Mouse (Mus musculus): ENCODE measurements around the gene Dand5. TPM values are rescaled to one million over a fixed set of nuclear protein-coding genes. Genes with fewer than 3 reads are reported as not detected.

The Dand5 gene
- polyA plus RNA-seq, 1 experiment from 2014 or later: 12.3 TPM

DNA sequence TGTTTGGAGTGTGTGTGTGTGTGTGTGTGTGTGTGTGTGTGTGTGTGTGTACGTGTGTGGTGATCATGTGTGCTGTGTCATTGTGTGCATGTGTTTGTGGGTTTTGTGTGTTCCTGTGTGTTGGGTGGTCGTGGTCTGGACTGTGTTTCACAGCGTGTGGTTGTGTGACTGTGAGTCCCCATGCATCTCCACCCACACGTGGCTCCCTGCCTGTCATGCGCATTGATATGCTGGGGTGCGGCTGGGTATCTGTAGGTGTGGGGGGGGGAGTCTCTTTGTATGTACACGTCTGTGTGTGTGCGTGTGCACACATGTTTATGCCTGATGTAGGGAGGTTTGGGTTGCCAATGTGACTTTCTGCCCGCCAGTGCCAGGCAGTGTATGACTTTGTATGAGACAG is 29.5 kb downstream of the Dand5 start:
- 86% methylated on average over 9 of the region's 9 CpGs for WGBS
- ATAC-seq (replicated peaks): no peak
- Histone ChIP-seq H3K4me3 (no peak overlapping the region), H3K4me2 (peak overlapping the region; percentile 30; the same call in 1 of the 2 replicates), H3K9ac (no peak overlapping the region), H3K27me3 (replicated peaks) (peaks cover 72% of the 10 kb centered on the region), H3K4me1 (peaks cover 12% of the 10 kb centered on the region), H3K36me3 (replicated peaks) (no peaks in the 10 kb centered on the region), H3K9me3 (no peaks in the 10 kb centered on the region), H3K27ac (peak overlapping the region; percentile 80)

DNA sequence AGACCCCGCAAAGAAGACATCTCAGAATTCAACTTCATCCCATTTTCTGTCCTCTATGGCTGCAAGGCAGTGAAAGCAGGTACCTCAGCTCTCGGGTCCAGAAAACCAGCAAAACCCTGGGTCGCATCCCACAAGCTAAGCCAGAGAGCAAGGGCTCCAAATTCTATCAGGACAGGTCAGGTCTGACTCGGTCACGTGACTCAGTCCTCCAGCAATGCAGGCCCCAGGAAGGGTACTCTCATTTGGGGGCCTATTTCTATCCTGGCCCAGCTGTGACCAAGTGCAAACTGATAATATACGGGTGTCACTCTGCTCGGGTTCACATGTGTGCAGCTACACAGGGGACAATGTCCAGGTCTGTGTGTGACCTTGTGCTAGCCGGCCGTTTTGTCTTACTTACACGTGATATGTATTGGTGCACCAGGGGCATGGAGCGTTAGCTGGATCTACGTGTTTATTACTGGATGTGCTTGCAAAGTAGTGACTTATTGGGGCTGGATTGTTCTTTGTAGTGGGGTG is 30.1 kb downstream of the Dand5 start:
- Histone ChIP-seq H3K27ac (no peak overlapping the region), H3K4me3 (no peak overlapping the region), H3K27me3 (replicated peaks) (peaks cover 72% of the 10 kb centered on the region), H3K4me2 (no peak overlapping the region), H3K9me3 (no peaks in the 10 kb centered on the region), H3K9ac (no peak overlapping the region), H3K4me1 (peaks cover 17% of the 10 kb centered on the region), H3K36me3 (replicated peaks) (no peaks in the 10 kb centered on the region)
- whole genome bisulfite sequencing: 75% methylated on average over 12 of the region's 12 CpGs
- ATAC-seq (replicated peaks): no peak

DNA sequence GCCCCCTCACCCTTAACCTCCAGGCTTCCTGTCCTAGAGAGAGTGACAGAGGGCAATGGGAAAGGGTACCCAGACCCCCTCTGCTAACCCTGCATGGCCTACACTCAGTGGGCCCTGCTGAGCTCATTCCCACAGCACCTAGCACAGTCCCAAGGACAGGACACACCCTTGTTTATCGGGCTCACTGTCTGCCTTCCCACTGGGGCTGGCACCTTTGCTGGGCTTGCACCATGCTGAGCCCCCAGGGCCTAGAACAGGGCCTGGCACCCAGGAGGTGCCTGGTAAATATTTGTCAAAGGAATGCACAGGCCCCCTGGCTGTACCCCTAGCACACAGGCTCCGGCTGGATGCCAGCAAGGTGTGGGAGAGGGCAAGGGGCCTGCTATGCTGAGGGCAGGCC is 32.1 kb downstream of the Dand5 start:
- no peak overlapping the region for H3K4me3 ChIP-seq
- peaks cover 72% of the 10 kb centered on the region for H3K27me3 ChIP-seq (replicated peaks)
- no peak overlapping the region for H3K27ac ChIP-seq
- no peak overlapping the region for H3K4me2 ChIP-seq
- H3K4me1 ChIP-seq: peaks cover 30% of the 10 kb centered on the region
- no peak overlapping the region for H3K9ac ChIP-seq
- WGBS: 66% methylated on average over 2 of the region's 2 CpGs
- ATAC-seq (replicated peaks): no peak
- no peaks in the 10 kb centered on the region for H3K9me3 ChIP-seq
- no peaks in the 10 kb centered on the region for H3K36me3 ChIP-seq (replicated peaks)

- H3K9ac ChIP-seq: no peak overlapping the region
Measured at GRCm38 (mm10) chr8:84789855-84790486, 32.7 kb downstream of the Dand5 start.

GRCm38 (mm10) chr8:84789345-84789744 is 33.3 kb downstream of the Dand5 start:
- Histone ChIP-seq H3K9me3 (no peaks in the 10 kb centered on the region), H3K9ac (no peak overlapping the region), H3K36me3 (replicated peaks) (no peaks in the 10 kb centered on the region), H3K4me1 (peaks cover 34% of the 10 kb centered on the region), H3K27me3 (replicated peaks) (peaks cover 81% of the 10 kb centered on the region), H3K4me3 (no peak overlapping the region), H3K4me2 (no peak overlapping the region), H3K27ac (peak overlapping the region; percentile 35; the same call in 1 of the 2 replicates)
- 44% methylated on average over 5 of the region's 5 CpGs for WGBS
- ATAC-seq (replicated peaks): no peak

More at GRCm38 (mm10) chr8:84789855-84790486, 32.7 kb downstream of the Dand5 start:
- no peak for ATAC-seq (replicated peaks)
- WGBS: 64% methylated on average over 9 of the region's 9 CpGs
- Histone ChIP-seq H3K4me3 (no peak overlapping the region), H3K4me1 (peaks cover 32% of the 10 kb centered on the region), H3K27me3 (replicated peaks) (peaks cover 75% of the 10 kb centered on the region), H3K4me2 (no peak overlapping the region), H3K27ac (peak overlapping the region; percentile 35; the same call in 1 of the 2 replicates), H3K9me3 (no peaks in the 10 kb centered on the region), H3K36me3 (replicated peaks) (no peaks in the 10 kb centered on the region)

- Histone ChIP-seq H3K9ac (no peak overlapping the region), H3K4me1 (peaks cover 35% of the 10 kb centered on the region), H3K4me3 (no peak overlapping the region), H3K27me3 (replicated peaks) (peaks cover 83% of the 10 kb centered on the region), H3K9me3 (no peaks in the 10 kb centered on the region), H3K36me3 (replicated peaks) (no peaks in the 10 kb centered on the region), H3K4me2 (no peak overlapping the region), H3K27ac (0 out of 2 replicates have a peak overlapping the region, but pooled peaks have one; percentile 35)
- no peak for ATAC-seq (replicated peaks)
- WGBS: 11% methylated on average over 11 of the region's 11 CpGs
Measured at GRCm38 (mm10) chr8:84788896-84789295, 33.7 kb downstream of the Dand5 start.

DNA sequence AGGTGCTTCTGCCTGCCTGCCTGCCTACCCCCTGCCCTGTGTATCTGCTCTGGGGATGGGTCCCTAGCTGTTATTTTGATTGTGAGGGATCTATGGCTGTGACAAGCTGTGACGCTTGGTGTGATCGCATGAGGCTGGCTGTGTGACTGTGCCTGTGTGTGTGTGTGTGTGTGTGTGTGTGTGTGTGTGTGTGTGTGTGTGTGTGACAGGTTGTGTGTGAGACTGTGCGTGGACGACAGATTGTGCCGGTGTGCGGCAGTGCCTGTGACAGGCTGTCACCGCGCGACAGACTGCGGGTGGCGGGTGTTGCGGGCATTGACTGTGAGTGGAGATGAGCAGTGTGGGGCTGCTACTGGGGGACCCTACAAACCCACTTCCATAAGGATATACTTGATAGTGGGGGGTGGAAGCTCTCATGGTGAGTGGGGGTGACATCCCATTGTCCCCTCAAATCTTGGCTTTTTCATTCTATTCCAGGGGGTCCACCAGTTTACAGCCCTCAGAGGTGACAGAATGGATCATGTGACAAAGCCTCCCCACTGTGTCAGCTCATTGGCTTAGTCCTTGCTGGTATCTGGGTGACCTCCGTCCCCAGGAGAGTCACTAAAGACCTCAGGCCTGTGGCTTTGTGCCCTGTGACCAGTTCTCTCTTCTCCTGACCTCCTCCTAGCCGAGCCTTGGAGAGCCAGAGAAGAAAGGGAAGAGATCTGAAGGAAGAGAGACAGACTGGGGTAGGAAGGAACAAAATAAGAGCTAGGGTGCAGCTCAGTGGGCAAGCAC is 34.9 kb downstream of the Dand5 start:
- Histone ChIP-seq H3K9me3 (no peaks in the 10 kb centered on the region), H3K36me3 (replicated peaks) (no peaks in the 10 kb centered on the region), H3K4me1 (peaks cover 35% of the 10 kb centered on the region), H3K27me3 (replicated peaks) (peaks cover 89% of the 10 kb centered on the region), H3K4me2 (no peak overlapping the region), H3K4me3 (no peak overlapping the region), H3K9ac (no peak overlapping the region), H3K27ac (no peak overlapping the region)
- ATAC-seq (replicated peaks): no peak
- WGBS: 13% methylated on average over 14 of the region's 14 CpGs

- peaks cover 90% of the 10 kb centered on the region for H3K27me3 ChIP-seq (replicated peaks)
- no peaks in the 10 kb centered on the region for H3K9me3 ChIP-seq
- no peak overlapping the region for H3K27ac ChIP-seq
- H3K4me3 ChIP-seq: no peak overlapping the region
- no peak overlapping the region for H3K4me2 ChIP-seq
- H3K4me1 ChIP-seq: peaks cover 31% of the 10 kb centered on the region
- ATAC-seq (replicated peaks): no peak; the same call in 1 of the 2 replicates
- no peaks in the 10 kb centered on the region for H3K36me3 ChIP-seq (replicated peaks)
- H3K9ac ChIP-seq: no peak overlapping the region
- 14% methylated on average over 11 of the region's 11 CpGs for WGBS
Measured at GRCm38 (mm10) chr8:84786801-84787467, 35.7 kb downstream of the Dand5 start.

DNA sequence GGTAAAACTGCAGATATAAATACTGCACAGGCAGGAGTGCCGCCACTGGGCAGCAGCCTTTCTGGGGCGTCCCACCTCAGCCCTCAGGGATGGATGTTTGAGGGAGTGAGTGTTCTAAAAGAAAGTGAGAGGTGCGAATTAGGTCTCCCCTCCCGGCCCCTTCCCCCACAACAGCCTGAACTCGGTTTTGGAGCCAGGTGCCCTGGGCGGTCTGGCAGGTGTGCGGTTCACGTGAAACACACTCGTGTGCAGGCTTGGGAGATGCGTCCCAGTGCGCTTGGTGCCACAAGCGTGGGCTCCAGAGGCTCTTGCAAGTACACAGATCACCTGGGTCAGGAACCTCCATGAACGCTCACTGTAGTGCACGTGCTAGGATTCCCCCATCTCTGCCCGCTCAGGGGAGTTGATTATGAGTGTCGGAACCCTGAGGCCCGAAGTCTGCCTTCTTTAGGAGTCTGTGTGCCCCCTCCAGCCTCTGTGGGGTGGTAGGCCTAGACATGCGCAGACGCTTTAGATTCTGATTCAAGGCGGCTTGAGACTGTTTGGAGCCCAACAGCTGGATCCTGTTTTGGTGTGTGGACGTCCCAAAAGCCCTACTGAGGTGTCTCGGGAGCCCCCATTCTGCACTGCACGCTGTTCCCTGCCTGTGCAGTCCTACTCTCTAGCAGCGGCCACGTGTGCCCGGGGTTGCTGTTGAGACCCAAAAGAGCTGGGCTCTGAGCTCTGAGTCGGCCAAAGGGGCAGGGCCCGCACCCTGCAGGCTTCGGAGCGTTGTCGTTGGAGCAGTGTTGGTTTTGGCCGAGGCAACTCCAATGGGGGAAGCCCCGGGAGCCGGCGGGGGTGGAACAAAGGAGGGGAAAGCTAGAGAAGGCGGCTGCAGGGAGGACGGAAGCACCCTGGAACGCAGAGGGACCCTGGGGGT is 36.6 kb downstream of the Dand5 start:
- 4% methylated on average over 38 of the region's 38 CpGs for whole genome bisulfite sequencing
- no peak overlapping the region for H3K4me3 ChIP-seq
- H3K4me1 ChIP-seq: peaks cover 31% of the 10 kb centered on the region
- H3K4me2 ChIP-seq: peak overlapping the region; percentile 19; the same call in 1 of the 2 replicates
- ATAC-seq (replicated peaks): peak; percentile 37; the same call in 1 of the 2 replicates
- H3K27ac ChIP-seq: no peak overlapping the region
- no peak overlapping the region for H3K9ac ChIP-seq
- peaks cover 98% of the 10 kb centered on the region for H3K27me3 ChIP-seq (replicated peaks)
- H3K9me3 ChIP-seq: no peaks in the 10 kb centered on the region
- no peaks in the 10 kb centered on the region for H3K36me3 ChIP-seq (replicated peaks)

DNA sequence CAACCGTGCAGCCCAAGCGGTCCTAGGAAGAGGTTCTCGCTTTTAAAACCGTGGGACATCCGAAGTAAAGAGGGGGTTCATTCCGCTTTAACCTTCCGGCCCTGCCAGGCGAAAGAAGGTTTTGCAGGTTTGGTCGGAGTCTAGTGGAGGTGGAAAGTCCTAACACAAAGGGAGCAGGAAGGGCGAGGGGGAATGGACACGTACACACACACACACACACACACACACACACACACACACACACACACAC is 37.2 kb downstream of the Dand5 start:
- 0 out of 2 replicates have a peak overlapping the region, but pooled peaks have one; percentile 19 for H3K4me3 ChIP-seq
- H3K27ac ChIP-seq: no peak overlapping the region
- WGBS: 7% methylated on average over 11 of the region's 11 CpGs
- H3K4me2 ChIP-seq: peak overlapping the region; percentile 36; the same call in 1 of the 2 replicates
- ATAC-seq (replicated peaks): no peak
- no peak overlapping the region for H3K9ac ChIP-seq
- H3K36me3 ChIP-seq (replicated peaks): no peaks in the 10 kb centered on the region
- peaks cover 31% of the 10 kb centered on the region for H3K4me1 ChIP-seq
- H3K9me3 ChIP-seq: no peaks in the 10 kb centered on the region
- H3K27me3 ChIP-seq (replicated peaks): peaks cover 98% of the 10 kb centered on the region

DNA sequence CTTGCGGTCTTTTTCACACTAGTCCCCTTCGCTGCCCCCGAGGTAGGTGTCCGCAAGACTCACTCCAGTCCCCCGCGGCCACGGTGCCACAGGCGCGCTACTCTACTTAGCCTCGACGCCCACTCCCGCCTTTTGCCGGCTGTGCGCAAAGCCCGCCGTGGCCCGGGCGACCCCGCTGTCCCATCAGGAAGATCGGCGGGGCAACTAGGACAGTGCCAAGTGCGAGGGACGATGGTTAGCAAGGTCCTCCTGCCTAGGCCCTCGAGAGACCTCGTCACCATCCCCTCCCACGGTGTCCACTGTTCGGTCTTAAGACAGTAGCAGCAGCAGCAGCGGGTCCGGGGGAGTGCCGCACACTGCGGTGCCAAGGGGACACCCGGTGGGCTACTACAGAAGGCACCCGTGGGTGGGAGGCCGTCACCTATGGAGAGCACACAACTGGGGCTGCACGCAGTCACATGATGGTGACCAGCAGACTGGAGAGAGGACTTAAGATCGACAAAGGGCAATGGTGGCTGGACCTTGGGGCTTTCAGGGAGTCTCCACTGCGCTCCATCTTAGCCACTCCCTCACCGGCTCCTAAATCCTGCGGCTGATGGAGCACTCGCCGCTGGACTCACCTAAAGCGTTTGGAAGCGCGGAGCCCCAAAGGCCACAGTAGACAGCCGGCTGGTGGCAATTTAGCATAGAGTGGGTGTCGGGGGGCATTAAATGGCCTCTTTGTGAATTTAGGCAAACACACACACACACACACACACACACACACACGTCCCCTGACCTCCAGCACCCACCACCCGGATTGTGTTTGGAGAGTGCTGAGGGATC is 37.7 kb downstream of the Dand5 start:
- ATAC-seq (replicated peaks): 0 out of 2 replicates have a peak, but pooled peaks have one; percentile 31
- peaks cover 34% of the 10 kb centered on the region for H3K4me1 ChIP-seq
- H3K27me3 ChIP-seq (replicated peaks): peaks cover 98% of the 10 kb centered on the region
- H3K9me3 ChIP-seq: no peaks in the 10 kb centered on the region
- peak overlapping the region; percentile 36 for H3K4me2 ChIP-seq
- no peaks in the 10 kb centered on the region for H3K36me3 ChIP-seq (replicated peaks)
- 3% methylated on average over 48 of the region's 48 CpGs for WGBS
- no peak overlapping the region for H3K9ac ChIP-seq
- H3K27ac ChIP-seq: no peak overlapping the region
- H3K4me3 ChIP-seq: peak overlapping the region; percentile 19

Data from midbrain, embryonic 15.5 days (tissue).